Mouse (Mus musculus) thymus, postnatal 10 days (tissue): ENCODE results near the gene A730071L15Rik.

Source experiments
- DNase-seq, 2 experiments: peaks; one replicate each; pipeline ENCODE4 v3.0.0; 2021; ENCODE audit warnings: low spot score in 2 of 2

Gene A730071L15Rik

DNA sequence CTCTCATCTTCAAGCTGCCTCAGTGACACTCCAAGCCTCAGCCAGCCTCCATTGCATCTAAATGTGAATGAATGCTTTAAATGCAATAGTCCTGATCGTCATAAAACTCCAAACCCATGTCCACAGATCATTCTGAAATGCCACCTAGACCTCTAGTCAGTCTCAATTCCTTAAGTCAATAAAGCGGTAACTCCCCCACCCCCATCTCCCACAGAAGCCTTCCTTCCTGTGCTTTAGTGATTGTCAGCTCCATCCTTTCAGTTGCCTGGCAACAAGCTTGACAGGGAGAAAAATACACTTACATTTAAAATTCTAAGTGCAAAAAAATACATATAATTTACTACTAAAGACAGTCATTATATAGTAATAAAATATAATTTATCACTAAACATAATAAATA lies 16.6 kb upstream of the A730071L15Rik start:
- DNase-seq, result no peak

DNA sequence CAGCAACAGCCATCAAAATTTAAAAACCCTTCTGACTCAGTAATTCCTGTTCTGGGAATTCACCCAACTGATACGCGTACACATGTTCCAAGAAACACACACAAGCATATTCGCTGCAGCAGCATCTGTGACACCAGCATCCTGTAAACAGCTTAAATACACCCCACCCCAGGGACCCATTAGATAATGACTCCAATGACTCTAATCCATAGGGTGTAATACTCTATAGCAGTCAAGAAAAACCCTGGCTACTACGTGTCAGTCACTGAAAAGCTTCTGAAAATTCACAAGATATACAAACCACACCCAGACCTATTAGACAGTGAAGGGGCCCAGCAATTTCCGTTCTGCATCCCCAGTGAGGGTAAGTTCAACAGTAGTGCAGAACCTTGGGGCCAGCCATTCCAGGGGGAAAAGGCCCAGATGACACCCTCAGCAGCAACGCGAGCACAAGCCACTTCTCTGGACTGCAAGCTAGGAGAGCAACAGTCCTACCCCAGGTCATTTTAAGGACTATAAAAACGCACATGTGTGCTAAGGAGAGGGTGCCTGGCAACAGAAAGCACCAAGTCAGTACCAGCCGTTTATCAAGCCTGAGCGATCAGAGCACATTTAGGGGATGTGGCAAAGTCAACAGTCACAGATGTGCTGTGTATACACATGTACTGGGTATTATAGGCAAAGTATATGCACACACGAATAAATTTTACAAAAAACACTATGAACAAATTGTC lies 15.5 kb upstream of the A730071L15Rik start:
- DNase-seq, result peak; percentile 44 to 47

DNA sequence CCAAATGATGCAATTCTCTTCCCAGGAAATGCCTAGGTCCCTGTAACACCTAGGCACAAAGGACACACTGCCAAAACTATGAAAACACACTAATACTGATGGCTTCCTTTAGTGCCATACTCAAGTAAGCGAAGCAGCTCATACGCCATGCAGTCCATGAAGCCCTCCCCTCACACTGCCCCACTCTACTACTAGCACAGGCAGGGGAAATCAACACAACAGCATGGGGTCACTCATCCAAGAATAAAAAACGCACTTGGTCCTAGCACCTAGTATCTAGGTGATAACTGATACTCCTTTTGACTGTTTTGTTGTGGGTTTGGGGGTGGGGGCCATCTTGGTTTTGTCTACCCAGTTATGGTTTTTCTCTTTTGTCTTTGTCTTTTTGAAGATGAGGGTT lies 12.4 kb upstream of the A730071L15Rik start:
- no peak for DNase-seq

DNA sequence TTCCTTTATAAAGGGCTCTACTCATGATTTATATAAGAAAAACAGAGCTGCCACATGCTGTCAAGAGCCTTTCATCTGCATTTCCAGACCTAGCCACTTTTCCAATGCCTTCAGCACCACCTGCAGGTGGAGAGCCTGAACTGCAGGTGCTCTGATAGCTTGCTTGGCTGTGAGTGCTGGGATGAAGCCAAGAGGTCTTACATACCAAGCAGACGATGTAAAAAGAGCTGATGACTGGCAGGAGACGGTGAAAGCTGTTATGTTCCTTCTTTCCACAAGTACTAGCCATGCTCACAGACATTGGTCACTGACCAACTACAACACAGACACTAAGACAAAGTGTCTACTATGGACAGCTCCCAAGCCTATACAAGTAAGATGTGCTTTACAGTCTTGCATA lies 12.0 kb upstream of the A730071L15Rik start:
- DNase-seq, result peak; percentile 74 to 91

DNA sequence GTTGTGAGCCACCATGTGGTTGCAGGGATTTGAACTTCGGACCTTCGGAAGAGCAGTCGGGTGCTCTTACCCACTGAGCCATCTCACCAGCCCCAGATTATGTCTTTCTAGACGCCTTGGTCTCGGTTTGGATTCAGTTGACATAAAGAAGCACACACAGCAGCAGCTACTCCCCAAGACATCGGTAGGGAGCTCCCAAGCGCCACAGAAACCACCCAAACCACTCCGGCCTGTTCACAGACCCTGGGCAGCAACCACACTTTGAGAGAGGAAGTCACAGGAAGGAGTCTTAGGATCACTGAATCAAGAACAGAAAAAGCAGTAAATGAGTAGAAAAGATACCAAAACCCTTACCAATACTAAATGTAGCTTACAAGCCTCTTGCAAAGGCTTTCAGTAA lies 3.0 kb upstream of the A730071L15Rik start:
- DNase-seq, result no peak

DNA sequence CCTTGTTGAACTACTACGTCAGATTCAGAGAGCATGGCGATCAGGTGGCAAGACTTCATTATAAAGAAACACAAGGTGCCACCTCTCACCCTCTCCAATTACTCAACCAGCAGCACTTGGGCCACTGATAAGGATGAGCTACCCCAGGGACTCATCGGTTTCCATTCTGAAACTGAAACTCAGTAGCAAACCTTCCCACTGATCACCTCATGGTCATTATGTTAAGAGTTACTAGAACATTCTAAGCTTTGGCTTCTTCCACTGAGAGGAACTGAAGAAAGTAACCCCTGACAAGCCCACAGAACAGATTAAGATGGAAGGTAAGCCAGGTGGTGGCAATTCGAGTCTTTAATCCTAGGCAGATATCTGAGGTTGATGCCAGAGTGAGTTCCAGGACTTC lies 1.4 kb upstream of the A730071L15Rik start:
- no peak for DNase-seq

DNA sequence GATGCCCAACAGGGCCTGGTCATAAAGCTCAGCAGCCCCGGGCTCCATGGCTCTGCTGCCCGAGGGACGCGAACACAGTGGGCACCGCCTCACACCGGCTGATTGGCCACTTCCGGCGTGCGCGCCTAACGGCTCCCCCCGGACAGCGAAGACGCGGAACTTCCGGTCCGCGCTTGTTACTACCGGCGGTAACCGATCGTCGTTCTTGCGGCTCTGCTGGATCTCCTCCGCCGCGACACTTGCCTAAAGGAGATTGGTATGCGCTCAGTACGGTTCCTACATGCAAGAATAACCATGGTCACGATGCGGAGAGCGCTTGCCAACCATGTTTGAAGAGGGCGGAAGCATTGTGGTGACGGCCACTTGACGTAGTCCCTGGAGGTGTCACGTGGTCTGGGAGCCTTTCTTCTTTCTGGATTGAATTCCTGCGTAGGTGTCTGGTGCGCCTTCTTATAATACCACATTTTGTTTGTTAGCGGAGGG lies 299 bp downstream of the A730071L15Rik start, which contains the start of gene Nudcd3:
Nudcd3 (minus strand) TSS at position 329 of the 483 bp plus-strand sequence.
- DNase-seq, result peak; percentile 77 to 78

DNA sequence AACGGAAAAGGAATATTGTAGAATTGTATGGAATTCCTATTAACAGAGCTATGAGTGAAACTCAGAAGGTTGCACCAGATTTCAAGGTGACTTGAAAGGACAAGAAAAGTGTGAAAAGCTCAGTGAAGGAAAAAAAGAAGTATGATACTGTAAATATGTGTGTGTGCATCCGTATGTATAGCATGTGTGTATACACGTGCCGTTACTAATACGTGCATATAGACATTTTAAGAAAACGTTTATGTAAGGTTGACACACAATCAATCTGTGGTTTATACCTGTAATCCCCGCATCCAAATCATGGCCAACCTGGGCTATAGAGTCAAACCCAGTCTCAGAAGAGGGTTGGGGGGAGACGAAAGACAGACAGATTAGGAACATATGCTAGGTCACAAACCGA lies 741 bp downstream of the A730071L15Rik start:
- DNase-seq, result no peak

DNA sequence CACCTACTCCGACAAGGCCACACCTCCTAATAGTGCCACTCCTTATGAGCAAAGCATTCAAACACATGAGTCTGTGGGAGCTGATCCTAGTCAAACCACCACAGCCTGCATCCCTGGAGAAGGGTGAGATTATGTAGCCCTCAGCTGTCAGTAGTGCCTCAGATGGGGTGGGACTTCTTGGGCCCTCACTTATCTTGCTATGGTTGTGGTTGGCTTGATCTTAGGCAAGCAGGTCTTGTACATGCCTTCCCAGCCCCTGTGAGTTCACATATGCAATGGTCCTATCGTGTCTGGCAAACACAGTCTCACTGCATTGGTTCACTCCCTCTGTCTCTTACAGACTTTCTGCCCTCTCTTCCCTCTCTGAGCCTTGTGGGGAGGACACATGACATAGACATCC lies 7.3 kb downstream of the A730071L15Rik start:
- DNase-seq, result no peak

DNA sequence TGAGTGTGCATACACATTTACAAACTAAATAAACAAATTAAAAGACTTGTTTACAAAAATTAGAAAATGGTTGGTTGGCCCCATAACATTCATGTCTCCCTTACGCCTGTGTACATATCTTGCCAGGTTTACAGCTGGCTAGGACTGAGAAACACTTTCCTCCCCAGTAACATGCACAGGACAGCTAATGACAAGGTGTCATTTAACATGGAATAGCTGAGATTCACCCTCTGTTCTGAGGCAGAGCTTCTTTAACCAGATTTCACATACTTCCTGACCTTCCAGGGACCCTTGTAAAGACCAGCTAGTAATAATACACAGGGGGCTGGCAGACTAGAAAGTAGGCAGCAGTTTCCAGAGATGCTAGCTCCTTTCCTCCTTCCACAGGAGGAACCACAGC lies 8.3 kb downstream of the A730071L15Rik start:
- no peak for DNase-seq

DNA sequence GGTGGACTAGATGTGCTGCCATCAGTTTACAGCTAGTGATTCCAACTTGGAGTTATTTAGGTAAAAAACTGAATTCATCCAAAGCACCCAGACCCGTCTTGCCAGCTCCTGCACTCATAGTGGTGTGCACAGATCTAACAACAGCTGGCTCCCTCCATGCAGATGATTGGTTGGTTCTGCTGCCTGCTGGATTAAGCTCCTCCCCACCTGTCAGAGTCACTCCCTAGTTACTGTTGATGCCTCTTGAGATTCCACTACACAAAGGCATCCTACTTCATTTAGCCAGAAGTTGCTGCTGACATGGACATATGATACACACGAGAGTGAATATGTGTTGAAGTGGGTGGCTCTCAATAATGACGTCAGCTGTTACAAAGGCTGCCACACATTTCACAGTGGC lies 17.0 kb downstream of the A730071L15Rik start:
- DNase-seq, result no peak

DNA sequence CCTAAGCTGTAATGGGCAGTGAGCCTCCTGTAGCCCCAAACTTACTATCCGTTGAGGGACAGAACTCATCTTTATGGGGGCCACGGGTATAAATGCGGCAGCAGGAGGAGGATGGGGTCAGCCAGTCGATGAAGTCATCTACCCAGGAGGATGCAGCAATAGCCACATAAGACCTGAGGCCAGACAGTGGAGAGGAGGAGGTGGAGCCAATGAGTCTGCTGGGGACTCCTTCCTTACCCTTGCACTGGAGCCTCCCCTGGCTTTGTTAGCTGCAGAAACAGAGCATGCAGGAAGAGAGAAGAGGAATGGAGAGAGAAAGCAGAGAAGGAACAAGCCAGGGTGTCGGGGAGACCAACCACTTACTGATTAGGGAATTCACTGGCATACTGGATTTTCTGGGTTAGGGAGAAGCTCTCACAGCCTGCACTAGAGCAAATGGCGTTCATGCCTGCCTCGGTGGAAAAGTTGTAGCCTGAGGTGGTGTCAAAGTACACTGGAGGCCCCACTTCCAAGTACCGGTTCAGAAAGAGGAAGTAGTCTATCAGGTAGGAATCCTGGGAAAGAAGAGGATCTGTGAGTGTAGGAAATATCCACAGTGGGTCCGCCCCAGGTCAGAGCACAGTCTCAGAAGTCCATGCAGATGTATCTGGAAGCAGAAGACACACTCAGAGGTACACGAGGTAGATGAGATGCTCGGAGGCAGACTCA lies 18.5 kb downstream of the A730071L15Rik start:
- DNase-seq, result no peak

DNA sequence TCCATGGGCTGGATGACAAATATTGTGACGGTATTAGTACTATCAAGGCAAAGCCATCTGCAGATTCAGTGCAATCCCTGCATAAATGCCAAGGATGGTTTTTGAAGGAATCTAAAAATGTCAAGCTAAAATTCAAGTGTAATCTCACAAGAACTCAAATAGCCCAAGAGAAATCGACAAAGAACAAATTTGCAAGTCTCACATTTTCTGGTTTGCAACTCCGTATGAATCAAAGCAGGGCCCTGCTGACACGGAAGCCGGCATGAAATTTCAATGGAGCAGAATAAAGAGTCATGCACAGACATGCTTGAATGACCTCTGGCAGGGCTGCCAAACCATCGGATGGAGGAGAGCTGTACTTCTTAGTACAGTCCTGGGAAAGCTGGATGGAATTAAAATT lies 20.1 kb downstream of the A730071L15Rik start:
- no peak for DNase-seq

DNA sequence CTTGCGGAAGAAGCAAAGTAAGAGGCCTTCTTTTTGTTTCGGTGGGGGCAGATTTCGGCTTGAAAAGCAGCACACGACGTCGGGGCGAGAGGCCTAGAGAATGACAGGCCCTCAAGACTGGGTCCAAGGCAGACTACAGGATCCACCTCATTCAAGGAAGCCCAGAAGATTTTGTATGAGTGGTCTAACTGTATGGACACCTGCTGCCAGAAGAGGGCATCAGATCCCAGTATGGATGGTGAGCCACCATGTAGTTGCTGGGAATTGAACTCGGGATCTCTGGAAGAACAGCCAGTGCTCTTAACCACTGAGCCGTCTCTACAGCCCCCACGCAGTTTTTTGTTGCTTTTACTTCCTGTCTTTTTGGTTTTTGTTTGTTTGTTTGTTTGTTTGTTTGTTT lies 22.4 kb downstream of the A730071L15Rik start:
- DNase-seq, result no peak

DNA sequence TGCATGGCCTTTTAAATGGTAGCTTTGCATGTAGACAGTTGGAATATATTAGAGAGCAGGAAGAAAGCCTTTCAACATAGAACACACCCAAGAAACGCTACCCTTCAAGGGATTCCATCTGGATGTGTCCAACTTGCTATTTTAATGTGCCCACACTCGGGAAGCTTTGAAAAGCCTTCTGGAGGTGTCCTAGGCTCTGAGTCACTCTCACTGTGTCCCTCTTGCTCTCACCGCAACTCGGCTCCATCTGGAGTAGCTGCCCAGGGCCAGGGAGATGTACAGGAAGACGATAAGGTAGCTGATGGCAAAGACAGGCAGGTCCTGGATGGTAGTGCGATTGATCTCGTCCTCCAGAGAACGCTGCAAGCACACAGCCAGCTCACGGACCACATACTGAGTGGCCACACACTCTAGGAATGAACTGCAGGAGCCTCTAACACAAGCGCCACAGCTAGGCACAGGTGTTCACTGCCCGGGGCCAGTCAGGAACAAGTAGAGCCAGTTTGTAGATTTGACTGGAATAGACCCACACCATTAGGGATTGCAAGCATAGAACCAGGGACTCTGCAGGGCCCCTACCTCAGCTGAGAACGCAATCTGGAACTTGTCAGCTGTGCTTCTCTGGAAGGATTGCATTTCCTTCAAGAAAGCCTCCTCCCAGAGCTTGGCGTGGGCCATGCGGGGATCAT lies 24.9 kb downstream of the A730071L15Rik start:
- DNase-seq, result no peak

DNA sequence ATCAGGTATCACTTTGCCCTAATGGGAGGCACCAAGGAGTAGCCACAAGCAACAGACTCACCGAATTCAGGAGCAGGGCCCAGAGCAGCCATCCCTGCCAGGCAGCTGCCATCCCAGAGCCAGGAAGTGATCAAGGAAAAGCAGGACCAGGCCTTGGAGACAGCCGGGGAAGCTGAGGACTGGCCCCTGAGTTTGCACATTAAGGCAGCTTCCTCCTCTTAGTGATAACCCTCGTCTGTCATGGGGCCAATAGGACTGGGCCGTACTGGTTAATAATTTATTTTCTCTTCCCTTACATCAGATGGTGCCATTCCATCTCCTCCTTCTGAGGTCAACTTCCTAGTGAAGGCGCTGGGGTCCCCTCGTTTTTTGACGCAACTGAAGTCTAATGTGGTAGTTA lies 30.2 kb downstream of the A730071L15Rik start, which contains the start of gene Npc1l1:
Npc1l1 (minus strand) TSS at position 132 of the 400 bp plus-strand sequence.
- no peak for DNase-seq

DNA sequence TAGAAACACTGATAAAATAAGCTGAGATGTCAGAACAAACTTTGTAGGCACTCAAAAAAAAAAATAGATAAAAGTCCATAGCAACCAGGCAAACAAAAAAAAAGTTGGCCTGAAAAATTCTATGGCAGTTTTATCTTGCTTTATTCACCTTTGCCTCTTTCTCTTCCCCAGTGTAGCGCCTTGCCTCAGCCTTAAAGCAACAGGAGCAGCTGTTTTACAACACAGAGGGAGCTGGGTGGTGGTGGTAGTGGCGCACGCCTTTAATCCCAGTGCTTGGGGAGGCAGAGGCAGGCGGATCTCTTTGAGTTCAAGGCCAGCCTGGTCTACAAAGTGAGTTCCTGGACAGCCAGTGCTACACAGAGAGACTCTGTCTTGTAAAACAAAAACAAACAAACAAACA lies 33.2 kb downstream of the A730071L15Rik start:
- no peak for DNase-seq

DNA sequence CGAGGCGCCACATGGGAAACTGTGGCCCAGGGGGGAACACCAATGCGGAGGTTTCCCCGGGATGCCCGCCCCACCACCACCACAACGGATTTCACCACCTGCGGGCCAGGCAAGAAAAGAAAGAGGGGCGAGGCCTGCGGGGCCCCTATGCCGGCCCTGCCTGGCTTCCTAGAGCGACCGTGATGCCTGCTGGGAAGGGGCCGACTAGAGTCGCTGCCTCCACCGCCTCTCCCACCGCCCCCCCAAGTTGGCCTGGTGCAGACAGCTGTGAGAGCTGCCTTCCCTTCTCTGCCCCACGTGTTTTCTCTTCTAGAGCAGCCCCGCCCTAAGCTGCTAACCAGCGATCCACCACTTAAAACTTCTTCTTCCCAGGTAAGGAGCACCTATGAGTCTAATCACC lies 44.9 kb downstream of the A730071L15Rik start:
- no peak for DNase-seq
